22 mouse cellular contexts compared by ENCODE assay signal in the genomic region with DNA sequence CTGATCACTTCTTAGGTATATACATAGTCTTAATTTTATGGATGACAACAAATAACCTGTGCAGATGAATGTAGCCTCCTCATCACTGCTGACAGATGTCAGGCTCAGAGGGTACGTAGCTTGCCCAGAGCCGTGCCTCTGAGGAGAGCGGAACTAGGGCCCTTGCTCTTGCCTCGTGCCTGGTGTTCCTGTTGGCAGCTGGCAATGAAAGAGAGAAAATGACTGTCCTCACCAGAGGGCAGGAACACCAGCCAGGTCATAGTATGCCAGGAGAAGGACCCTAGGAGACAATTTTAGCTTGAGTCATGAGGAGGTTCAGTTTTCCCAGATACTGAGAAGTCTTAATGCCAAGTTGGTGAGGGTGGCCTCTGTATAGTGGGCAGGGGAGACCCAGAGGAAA.
"Had no signal": no experiment of that assay in that cellular context is flagged by ENCODE, and none has a peak within 500 bp of the region (broad histone marks: within the 10 kb centered on the region; RNA-seq: fewer than 3 reads in every experiment).

No protein-coding gene starts in this region.

- H3K27me3 ChIP-seq: limb, embryonic 12.5 days; limb, embryonic 15.5 days; liver, embryonic 15.5 days; lung, embryonic 15.5 days; midbrain, embryonic 13.5 days; neural tube, embryonic 13.5 days; stomach, embryonic 15.5 days had no signal

- H3K4me2 ChIP-seq: limb, embryonic 12.5 days; limb, embryonic 15.5 days; liver, embryonic 11.5 days; liver, embryonic 15.5 days; lung, embryonic 15.5 days; midbrain, embryonic 13.5 days; neural tube, embryonic 13.5 days; stomach, embryonic 15.5 days had no signal

- H3K9me3 ChIP-seq: limb, embryonic 15.5 days; liver, embryonic 15.5 days; lung, embryonic 15.5 days; megakaryocyte, embryonic 14.5 days; midbrain, embryonic 10.5 days; midbrain, embryonic 13.5 days; neural tube, embryonic 13.5 days; stomach, embryonic 15.5 days had no signal

- DNase-seq: kidney, postnatal 14 days; kidney, postnatal 4 days; left cerebral cortex, postnatal 4 days; lung, adult 18-20 months; lung, postnatal 10 days; lung, postnatal 36 days; retina, postnatal 1 day; right cerebral cortex, postnatal 25 days; spleen, adult 18-20 months; thymus, postnatal 25 days had no signal

- ATAC-seq: midbrain, embryonic 13.5 days; midbrain, embryonic 16.5 days had no signal

- H3K4me3 ChIP-seq: limb, embryonic 12.5 days; limb, embryonic 15.5 days; liver, embryonic 15.5 days; lung, embryonic 15.5 days; megakaryocyte, embryonic 14.5 days; midbrain, embryonic 10.5 days; midbrain, embryonic 13.5 days; myocyte; neural tube, embryonic 13.5 days; stomach, embryonic 15.5 days had no signal

- H3K9ac ChIP-seq: limb, embryonic 12.5 days; limb, embryonic 15.5 days; liver, embryonic 15.5 days; lung, embryonic 15.5 days; midbrain, embryonic 13.5 days; neural tube, embryonic 13.5 days; stomach, embryonic 15.5 days had no signal

- H3K27ac ChIP-seq: limb, embryonic 12.5 days; limb, embryonic 15.5 days; liver, embryonic 15.5 days; lung, embryonic 15.5 days; midbrain, embryonic 10.5 days; midbrain, embryonic 13.5 days; neural tube, embryonic 13.5 days; stomach, embryonic 15.5 days had no signal

- H3K36me3 ChIP-seq: liver, embryonic 15.5 days; midbrain, embryonic 13.5 days; neural tube, embryonic 13.5 days had no signal

- H3K4me1 ChIP-seq: limb, embryonic 12.5 days; limb, embryonic 15.5 days; liver, embryonic 15.5 days; lung, embryonic 15.5 days; megakaryocyte, embryonic 14.5 days; midbrain, embryonic 13.5 days; stomach, embryonic 15.5 days had no signal
